Mouse (Mus musculus): ENCODE results near the gene Fhad1.

The Fhad1 gene

GRCm38 (mm10) chr4:141977346-141977745, 37.5 kb downstream of the Fhad1 start:
- no peak for DNase-seq (ENCODE audit: low spot score in 2 of 2)

- no peak for DNase-seq (ENCODE audit: low spot score in 2 of 2)
Measured at GRCm38 (mm10) chr4:141976163-141976562, 38.7 kb downstream of the Fhad1 start.

- DNase-seq (ENCODE audit: low spot score in 2 of 2): no peak
Measured at GRCm38 (mm10) chr4:141964575-141964974, 50.3 kb downstream of the Fhad1 start.

DNA sequence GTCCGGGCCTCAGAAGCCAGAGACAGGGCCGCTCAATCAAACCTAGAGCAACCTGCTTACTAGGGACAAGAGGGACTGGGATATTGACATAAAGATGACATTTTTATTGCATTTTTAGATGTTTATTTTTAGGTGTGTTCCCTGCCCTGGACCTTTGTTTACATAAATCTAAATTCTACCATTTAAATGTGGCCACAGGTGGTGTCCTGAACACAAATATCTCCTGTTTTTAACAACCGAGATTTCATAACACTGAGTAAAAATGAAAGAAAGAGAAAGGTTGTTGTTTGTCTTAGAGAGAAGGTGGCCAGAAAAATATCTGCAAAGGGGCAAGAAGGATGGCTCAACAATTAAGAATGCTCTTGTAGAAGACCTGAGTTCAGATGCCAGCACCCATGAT, 51.0 kb downstream of the Fhad1 start:
- DNase-seq (ENCODE audit: low spot score in 2 of 2): no peak

- no peak for DNase-seq (ENCODE audit: low spot score in 2 of 2)
Measured at GRCm38 (mm10) chr4:141962811-141963685, 51.8 kb downstream of the Fhad1 start.

DNA sequence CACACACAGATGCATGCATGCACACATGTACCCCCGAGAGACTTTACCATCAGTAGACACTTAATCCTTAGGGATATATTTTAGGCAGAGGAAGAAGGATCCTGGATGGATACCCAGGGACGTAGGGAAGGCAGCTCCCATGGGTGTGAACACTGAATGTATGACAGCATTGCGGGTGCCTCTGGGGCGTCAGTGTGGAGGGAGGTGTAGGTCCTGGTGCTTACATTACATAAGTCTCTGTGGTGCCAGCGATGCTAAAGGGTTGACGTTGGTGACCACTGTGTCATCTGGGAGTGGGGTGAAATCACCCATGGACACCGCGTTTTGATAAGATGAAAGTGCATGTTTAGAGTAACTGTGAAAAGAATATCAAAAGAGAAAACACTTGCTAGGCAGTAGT, 54.8 kb downstream of the Fhad1 start:
- no peak for DNase-seq (ENCODE audit: low spot score in 2 of 2)

- DNase-seq (ENCODE audit: low spot score in 2 of 2): no peak
Measured at GRCm38 (mm10) chr4:141959615-141960014, 55.3 kb downstream of the Fhad1 start.

DNA sequence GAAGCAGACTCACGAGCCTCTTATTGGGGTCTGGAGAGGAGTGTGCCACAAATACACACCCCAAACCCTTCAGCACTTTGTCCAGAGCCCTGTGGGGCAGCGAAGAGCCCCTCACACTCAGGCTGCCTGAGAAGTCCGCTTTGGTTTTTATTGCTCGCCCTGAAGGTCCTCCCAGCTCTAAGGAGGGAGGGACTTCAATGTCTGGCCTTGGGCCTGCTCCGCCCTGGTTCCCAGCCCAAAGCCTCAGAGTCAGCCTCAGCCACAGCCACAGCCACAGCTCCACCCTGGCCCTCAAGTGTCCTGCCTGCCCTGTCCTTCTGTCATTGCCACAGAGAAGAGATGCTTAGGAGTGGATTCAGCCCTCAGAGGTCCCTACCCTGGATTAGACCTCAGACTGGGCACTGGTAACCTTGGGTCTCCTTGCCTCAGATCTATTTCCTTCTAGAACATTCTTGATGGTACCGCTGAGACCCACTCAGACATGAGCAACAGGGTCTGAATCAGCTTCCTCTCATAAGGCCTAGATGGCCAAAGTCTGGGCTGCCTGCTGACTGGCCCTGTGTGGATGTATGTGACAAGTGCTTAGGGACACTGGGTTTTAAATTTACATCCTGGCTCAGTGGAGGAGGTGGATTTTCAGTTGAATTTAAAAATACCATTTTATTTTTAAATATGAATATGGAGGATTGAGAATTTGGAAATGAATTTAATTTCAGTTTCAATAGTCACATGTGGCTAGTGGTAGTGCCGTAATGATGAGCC, 56.1 kb downstream of the Fhad1 start:
- peak; percentile 38 to 44 for DNase-seq (ENCODE audit: low spot score in 2 of 2)

DNA sequence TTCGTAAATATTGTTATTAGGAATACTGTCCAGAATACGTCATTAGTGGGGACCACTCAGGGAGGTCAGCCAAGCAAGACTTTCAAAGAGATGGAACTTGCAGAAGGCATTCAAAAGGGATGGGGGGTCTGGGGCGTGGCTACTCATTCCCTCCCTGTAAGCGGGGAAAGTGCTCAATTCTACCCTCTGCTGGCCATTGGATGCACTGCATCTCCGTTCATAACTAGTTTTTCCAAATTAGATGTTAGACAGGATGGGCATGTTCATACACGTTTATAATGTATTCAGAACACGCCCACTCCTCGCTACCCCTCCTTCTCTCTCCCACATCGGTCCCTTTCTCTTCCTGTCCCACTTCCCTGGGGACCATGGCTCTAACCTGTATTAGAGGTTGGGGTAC, 56.7 kb downstream of the Fhad1 start:
- DNase-seq (ENCODE audit: low spot score in 2 of 2): peak; percentile 56 to 76

- DNase-seq (ENCODE audit: low spot score in 2 of 2): no peak
Measured at GRCm38 (mm10) chr4:141957740-141958139, 57.1 kb downstream of the Fhad1 start.

DNA sequence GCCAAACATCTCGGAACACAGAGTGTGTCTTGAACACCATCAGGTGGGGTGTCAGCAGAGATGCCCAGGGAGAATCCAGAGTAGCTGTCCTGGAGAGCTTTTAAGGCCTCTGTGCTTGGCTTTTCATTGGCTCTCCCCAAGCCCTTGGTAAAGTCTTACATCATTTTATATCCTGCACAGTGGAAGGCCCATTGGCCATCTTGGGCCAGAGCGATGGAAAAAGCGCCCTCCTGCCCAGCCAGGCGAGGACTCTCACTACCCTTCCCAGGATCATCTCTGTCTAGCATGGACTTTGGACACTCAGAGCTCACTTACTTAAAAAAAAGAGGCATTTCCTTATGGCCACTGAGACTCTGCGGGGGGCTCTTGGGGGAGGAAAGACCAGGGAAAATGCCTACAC, 58.0 kb downstream of the Fhad1 start:
- no peak for DNase-seq (ENCODE audit: low spot score in 2 of 2)

DNA sequence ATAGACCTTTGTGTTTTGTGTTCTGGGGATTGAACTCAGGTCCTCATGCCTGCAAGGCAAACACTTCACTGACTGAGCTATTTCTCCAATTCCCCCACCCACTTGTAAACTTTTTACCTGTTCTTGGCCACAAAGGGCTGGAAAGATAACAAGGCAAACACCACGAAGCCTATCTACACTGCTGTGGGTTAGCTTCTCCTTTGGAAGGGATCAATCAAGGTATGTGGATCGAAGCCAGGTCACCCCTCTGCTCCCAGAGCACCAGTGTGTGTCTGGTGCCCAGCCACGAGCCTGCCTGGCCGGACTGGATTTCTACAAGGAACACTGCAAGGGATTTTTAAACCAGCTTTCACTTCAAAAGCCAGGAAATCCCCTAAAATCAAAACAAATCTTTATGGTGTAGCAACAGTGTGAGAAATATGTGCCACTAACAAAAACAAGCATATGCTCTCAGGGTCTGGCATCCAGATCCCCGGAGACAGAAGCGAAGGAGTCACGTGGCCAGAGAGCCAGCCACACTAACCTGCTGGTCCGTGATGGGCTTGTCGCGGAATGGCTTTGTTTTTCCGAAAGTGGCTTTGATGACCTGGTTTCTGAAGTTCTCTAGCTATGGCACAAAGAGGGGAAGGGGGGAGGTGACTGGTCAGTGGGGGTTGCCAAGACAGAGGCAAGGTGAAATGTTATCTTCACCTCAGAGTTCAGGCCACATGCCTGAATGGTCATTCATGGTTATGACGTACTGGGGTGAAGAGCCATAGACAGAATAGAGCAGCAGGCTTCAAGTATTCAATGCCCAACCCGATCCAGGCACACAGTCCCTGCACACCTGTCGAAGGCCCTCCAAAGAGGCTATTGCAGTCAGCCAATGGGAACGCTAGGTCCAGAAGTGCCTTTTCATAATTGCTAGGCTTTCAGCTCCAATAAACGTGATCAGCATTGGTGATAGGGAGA, 59.8 kb downstream of the Fhad1 start:
- no peak for DNase-seq (ENCODE audit: low spot score in 2 of 2)

- no peak for DNase-seq (ENCODE audit: low spot score in 2 of 2)
Measured at GRCm38 (mm10) chr4:141953859-141954258, 61.0 kb downstream of the Fhad1 start.

- DNase-seq (ENCODE audit: low spot score in 2 of 2): no peak
Measured at GRCm38 (mm10) chr4:141953291-141953690, 61.6 kb downstream of the Fhad1 start.

GRCm38 (mm10) chr4:141952824-141953223, 62.1 kb downstream of the Fhad1 start:
- DNase-seq (ENCODE audit: low spot score in 2 of 2): no peak

GRCm38 (mm10) chr4:141952114-141952513, 62.8 kb downstream of the Fhad1 start:
- DNase-seq (ENCODE audit: low spot score in 2 of 2): peak; percentile 62 to 74

GRCm38 (mm10) chr4:141949436-141949835, 65.4 kb downstream of the Fhad1 start:
- no peak for DNase-seq (ENCODE audit: low spot score in 2 of 2)

- DNase-seq (ENCODE audit: low spot score in 2 of 2): no peak
Measured at GRCm38 (mm10) chr4:141948822-141949221, 66.1 kb downstream of the Fhad1 start.

- DNase-seq (ENCODE audit: low spot score in 2 of 2): no peak
Measured at GRCm38 (mm10) chr4:141942403-141942802, 72.5 kb downstream of the Fhad1 start.

- no peak for DNase-seq (ENCODE audit: low spot score in 2 of 2)
Measured at GRCm38 (mm10) chr4:141941289-141941688, 73.6 kb downstream of the Fhad1 start.

DNA sequence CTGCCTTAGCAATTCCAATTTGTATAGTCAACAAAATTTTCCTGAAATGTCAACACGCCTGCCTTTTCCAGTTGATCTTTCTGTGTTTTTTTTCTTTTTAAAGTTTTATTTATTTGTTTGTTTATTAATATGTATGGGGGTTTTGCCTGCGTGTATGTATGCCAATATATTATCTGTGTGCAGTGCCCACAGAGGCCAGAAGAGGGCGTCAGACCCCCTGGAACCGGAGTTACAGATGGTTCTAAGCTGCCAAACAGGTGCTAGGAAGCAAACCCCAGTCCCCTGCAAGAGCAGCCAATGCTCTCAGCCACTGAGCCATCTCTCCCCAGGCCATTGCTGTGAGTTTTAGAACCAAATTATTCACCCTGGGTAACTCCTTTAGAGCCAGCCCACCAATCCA, 76.3 kb downstream of the Fhad1 start:
- no peak for DNase-seq (ENCODE audit: low spot score in 2 of 2)
